Mouse (Mus musculus): ENCODE results near the gene Hoxd13. TPM values are rescaled to one million over a fixed set of nuclear protein-coding genes. Genes with fewer than 3 reads are reported as not detected.

Hoxd13 gene
- polyA plus RNA-seq, 1 experiment: not detected

DNA sequence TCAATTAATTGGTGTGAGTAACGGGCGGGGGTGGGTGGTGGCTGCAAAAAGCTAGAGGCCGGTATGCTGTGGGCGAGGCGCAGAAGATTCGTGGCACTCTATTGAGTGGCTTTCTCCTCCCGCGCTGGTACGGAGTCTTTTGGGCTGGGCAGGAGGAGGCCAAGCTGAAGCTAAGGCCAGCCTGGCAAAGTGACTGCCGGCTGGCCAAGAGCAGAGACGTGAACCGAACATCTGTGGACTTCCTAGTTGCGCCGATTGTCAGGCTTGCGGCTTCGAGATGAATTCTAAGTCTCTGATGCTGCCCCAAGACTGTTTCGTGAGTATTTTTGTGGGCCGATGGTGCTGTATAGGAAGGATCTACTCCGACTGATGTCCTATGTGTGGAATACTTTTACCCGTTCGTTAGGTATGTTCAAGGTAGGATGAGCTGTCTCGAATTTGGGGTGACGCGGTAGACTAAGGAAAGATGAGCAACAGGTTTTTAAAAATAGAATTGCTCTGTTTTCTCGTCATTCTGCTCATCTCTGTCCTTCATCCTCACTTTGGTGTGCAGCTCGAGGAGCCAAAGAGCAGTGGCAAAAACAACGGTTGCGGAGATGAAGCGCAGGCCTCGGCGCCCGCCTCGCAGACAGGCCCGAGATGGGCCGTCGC lies 794 bp upstream of the Hoxd13 start:
- no peak overlapping the region for H3K4me2 ChIP-seq (ENCODE audit: low read depth)

DNA sequence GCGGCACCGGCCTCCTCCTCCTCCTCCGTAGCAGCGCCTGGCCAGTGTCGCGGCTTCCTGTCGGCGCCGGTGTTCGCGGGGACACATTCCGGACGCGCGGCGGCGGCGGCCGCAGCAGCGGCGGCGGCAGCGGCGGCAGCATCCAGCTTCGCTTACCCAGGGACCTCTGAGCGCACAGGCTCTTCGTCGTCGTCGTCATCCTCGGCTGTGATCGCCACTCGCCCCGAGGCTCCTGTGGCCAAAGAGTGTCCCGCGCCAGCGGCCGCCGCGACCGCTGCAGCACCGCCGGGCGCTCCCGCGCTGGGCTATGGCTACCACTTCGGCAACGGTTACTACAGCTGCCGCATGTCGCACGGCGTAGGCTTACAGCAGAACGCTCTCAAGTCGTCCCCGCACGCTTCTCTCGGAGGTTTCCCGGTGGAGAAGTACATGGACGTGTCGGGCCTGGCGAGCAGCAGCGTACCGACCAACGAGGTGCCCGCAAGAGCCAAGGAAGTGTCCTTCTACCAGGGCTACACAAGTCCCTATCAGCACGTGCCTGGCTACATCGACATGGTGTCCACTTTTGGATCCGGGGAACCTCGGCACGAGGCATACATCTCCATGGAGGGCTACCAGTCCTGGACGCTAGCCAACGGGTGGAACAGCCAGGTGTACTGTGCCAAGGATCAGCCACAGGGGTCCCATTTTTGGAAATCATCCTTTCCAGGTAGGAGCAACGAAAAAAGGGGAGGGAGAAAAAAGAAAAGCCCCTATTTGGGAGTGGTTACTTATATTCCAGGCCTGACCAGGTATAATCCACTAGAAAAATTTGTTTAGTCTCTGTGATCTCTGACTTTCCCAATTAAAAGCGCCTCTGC lies 490 bp downstream of the Hoxd13 start:
- no peak overlapping the region for H3K4me2 ChIP-seq (ENCODE audit: low read depth)
- no peaks in the 10 kb centered on the region for H3K79me2 ChIP-seq (ENCODE audit: control insufficient read depth, insufficient read depth)
- H3K27me3 ChIP-seq (ENCODE audit: control insufficient read depth, insufficient read depth, insufficient read length): peaks cover 33% of the 10 kb centered on the region
- TF ChIP-seq CEBPB (IDR thresholded peaks at IDR 0.05; ENCODE audit: insufficient read depth, poor library complexity, severe bottlenecking): no peak
- TF ChIP-seq REST (IDR thresholded peaks at IDR 0.05; ENCODE audit: insufficient read depth, insufficient read length): no peak
- no peak for TF ChIP-seq POLR2A (IDR thresholded peaks at IDR 0.05; ENCODE audit: insufficient read length, low read depth)
- no peak for TF ChIP-seq MYOG (IDR thresholded peaks at IDR 0.05; ENCODE audit: control insufficient read depth in 1 of 3, insufficient read depth in 1 of 3, insufficient read length in 2 of 3, low read depth in 2 of 3)
- no peak for TF ChIP-seq SRF (IDR thresholded peaks at IDR 0.05; ENCODE audit: control insufficient read depth, insufficient read length, low read depth)
- no peak for TF ChIP-seq MYOD1 (IDR thresholded peaks at IDR 0.05; ENCODE audit: control insufficient read depth in 1 of 3, insufficient read length in 2 of 3, low read depth in 2 of 3)
- TF ChIP-seq TCF12 (IDR thresholded peaks at IDR 0.05; ENCODE audit: insufficient read depth, poor library complexity, severe bottlenecking): no peak
- TF ChIP-seq TCF3 (IDR thresholded peaks at IDR 0.05; ENCODE audit: insufficient read length, low read depth): no peak
- TF ChIP-seq E2F4 (IDR thresholded peaks at IDR 0.05; ENCODE audit: insufficient read depth): no peak
- no peak for TF ChIP-seq USF1 (IDR thresholded peaks at IDR 0.05; ENCODE audit: low read depth)
- TF ChIP-seq MAX (IDR thresholded peaks at IDR 0.05; ENCODE audit: low read depth): no peak
- H3K4me3 ChIP-seq: no peak overlapping the region
- H3K36me3 ChIP-seq (ENCODE audit: control insufficient read depth, insufficient read depth): no peaks in the 10 kb centered on the region
- H3ac ChIP-seq (ENCODE audit: control insufficient read depth, insufficient read length): no peak overlapping the region

More for the DNA sequence above, 794 bp upstream of the Hoxd13 start:
- H3K4me3 ChIP-seq: no peak overlapping the region
- no peak overlapping the region for H3ac ChIP-seq (ENCODE audit: control insufficient read depth, insufficient read length)
- H3K79me2 ChIP-seq (ENCODE audit: control insufficient read depth, insufficient read depth): no peaks in the 10 kb centered on the region
- TF ChIP-seq E2F4 (IDR thresholded peaks at IDR 0.05; ENCODE audit: insufficient read depth) (no peak), REST (IDR thresholded peaks at IDR 0.05; ENCODE audit: insufficient read depth, insufficient read length) (no peak), MYOG (IDR thresholded peaks at IDR 0.05; ENCODE audit: control insufficient read depth in 1 of 3, insufficient read depth in 1 of 3, insufficient read length in 2 of 3, low read depth in 2 of 3) (no peak), SRF (IDR thresholded peaks at IDR 0.05; ENCODE audit: control insufficient read depth, insufficient read length, low read depth) (no peak), MYOD1 (IDR thresholded peaks at IDR 0.05; ENCODE audit: control insufficient read depth in 1 of 3, insufficient read length in 2 of 3, low read depth in 2 of 3) (no peak), POLR2AphosphoS2 (IDR thresholded peaks at IDR 0.05; ENCODE audit: insufficient read length, low read depth) (no peak), TCF3 (IDR thresholded peaks at IDR 0.05; ENCODE audit: insufficient read length, low read depth) (no peak), TCF12 (IDR thresholded peaks at IDR 0.05; ENCODE audit: insufficient read depth, poor library complexity, severe bottlenecking) (no peak), MAX (IDR thresholded peaks at IDR 0.05; ENCODE audit: low read depth) (no peak), CEBPB (IDR thresholded peaks at IDR 0.05; ENCODE audit: insufficient read depth, poor library complexity, severe bottlenecking) (no peak), POLR2A (IDR thresholded peaks at IDR 0.05; ENCODE audit: insufficient read length, low read depth) (no peak), USF1 (IDR thresholded peaks at IDR 0.05; ENCODE audit: low read depth) (no peak)
- H3K36me3 ChIP-seq (ENCODE audit: control insufficient read depth, insufficient read depth): no peaks in the 10 kb centered on the region
- peaks cover 39% of the 10 kb centered on the region for H3K27me3 ChIP-seq (ENCODE audit: control insufficient read depth, insufficient read depth, insufficient read length)

DNA sequence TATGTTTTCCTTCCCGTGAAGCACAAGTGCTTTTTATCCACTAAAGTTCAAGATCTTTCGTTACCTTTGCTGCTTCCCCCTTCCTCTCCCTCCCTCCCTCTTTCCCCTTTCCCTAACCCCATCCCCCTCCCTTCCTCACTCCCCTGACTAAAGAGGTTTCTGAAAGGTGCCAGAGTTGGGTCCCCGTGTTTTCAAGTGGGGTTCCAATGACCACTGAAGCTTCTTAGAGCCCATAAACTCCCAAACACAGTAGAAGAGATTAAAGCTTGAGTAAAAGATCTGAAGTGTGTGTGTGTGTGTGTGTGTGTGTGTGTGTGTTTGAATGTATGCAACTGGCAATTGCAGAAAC lies 1.1 kb downstream of the Hoxd13 start:
- Histone ChIP-seq H3K36me3 (ENCODE audit: control insufficient read depth, insufficient read depth) (no peaks in the 10 kb centered on the region), H3K4me2 (ENCODE audit: low read depth) (no peak overlapping the region), H3K27me3 (ENCODE audit: control insufficient read depth, insufficient read depth, insufficient read length) (peaks cover 39% of the 10 kb centered on the region), H3K79me2 (ENCODE audit: control insufficient read depth, insufficient read depth) (no peaks in the 10 kb centered on the region), H3K4me3 (no peak overlapping the region), H3ac (ENCODE audit: control insufficient read depth, insufficient read length) (no peak overlapping the region)
- TF ChIP-seq CEBPB (IDR thresholded peaks at IDR 0.05; ENCODE audit: insufficient read depth, poor library complexity, severe bottlenecking): no peak
- no peak for TF ChIP-seq REST (IDR thresholded peaks at IDR 0.05; ENCODE audit: insufficient read depth, insufficient read length)

DNA sequence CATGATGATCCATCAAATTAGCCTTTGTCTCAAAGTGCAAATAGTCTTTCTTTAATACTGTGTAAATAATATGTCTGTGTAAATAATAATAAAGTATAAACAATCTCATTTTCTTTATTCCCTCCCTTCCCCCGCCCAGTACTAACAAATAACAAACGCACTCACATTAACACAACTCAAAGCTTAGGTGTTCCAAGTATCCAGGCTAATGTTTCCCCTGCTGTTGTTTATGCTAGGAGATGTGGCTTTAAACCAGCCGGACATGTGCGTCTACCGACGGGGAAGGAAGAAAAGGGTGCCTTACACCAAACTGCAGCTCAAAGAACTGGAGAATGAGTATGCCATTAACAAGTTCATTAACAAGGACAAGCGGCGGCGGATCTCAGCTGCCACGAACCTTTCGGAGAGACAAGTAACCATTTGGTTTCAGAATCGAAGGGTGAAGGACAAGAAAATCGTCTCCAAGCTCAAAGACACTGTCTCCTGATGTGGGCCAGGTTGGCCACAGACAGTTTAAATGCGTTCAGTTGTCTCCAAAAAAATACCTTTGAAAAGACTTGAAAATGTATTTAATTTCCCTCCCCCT lies 1.6 kb downstream of the Hoxd13 start:
- Histone ChIP-seq H3K36me3 (ENCODE audit: control insufficient read depth, insufficient read depth) (no peaks in the 10 kb centered on the region), H3K27me3 (ENCODE audit: control insufficient read depth, insufficient read depth, insufficient read length) (peaks cover 44% of the 10 kb centered on the region), H3ac (ENCODE audit: control insufficient read depth, insufficient read length) (no peak overlapping the region), H3K79me2 (ENCODE audit: control insufficient read depth, insufficient read depth) (no peaks in the 10 kb centered on the region), H3K4me2 (ENCODE audit: low read depth) (no peak overlapping the region), H3K4me3 (no peak overlapping the region)
- TF ChIP-seq TCF3 (IDR thresholded peaks at IDR 0.05; ENCODE audit: insufficient read length, low read depth): no peak
- TF ChIP-seq POLR2AphosphoS2 (IDR thresholded peaks at IDR 0.05; ENCODE audit: insufficient read length, low read depth): no peak
- TF ChIP-seq MYOG (IDR thresholded peaks at IDR 0.05; ENCODE audit: control insufficient read depth in 1 of 3, insufficient read depth in 1 of 3, insufficient read length in 2 of 3, low read depth in 2 of 3): no peak
- no peak for TF ChIP-seq TCF12 (IDR thresholded peaks at IDR 0.05; ENCODE audit: insufficient read depth, poor library complexity, severe bottlenecking)
- no peak for TF ChIP-seq CEBPB (IDR thresholded peaks at IDR 0.05; ENCODE audit: insufficient read depth, poor library complexity, severe bottlenecking)
